Comparison of ENCODE assay signal across 9 mouse cellular contexts in the genomic region with DNA sequence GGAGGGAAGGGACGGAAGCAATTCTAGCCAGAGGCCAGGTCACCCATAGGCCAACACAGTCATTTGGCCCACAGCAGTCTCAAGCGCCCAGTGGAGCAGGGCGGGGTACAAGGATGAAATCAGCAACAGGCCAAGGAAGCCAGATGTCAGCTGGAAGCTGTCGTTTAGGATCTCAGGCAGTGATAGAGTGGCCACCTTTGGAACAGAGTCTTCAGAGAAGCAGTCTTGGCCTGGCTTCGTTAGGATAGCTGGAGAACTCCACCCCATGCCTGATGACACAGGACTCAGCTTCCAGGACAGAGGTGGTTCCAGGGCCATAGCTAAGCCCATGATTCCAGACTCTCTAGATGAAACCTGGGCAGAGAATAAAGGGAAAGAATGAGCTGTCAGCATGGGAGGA. TPM values are rescaled to one million over a fixed set of nuclear protein-coding genes. Genes with fewer than 3 reads are reported as not detected.
A peak's percentile ranks its signal among the peaks of the same experiment; 100 is the strongest.
DNase-seq lines count a peak whose midpoint lies in the region; TF ChIP-seq lines count a peak whose summit lies in the region.
"Had no signal": no experiment of that assay in that cellular context is flagged by ENCODE, and none has a peak within 500 bp of the region (broad histone marks: within the 10 kb centered on the region; RNA-seq: fewer than 3 reads in every experiment).

No protein-coding gene starts in this region.

- H3K36me3 ChIP-seq in testis, adult 2 months (ENCODE audit: control insufficient read depth, insufficient read depth, low read length): peaks cover 3% of the 10 kb centered on the region; the same call in 1 of the 2 replicates
- peaks cover 34% of the 10 kb centered on the region for H3K36me3 ChIP-seq in limb, embryonic 10.5 days
- peaks cover 30% of the 10 kb centered on the region for H3K36me3 ChIP-seq in thymus, adult 2 months (ENCODE audit: control insufficient read depth, insufficient read depth, low read length)

- H3K4me1 ChIP-seq in testis, adult 2 months (ENCODE audit: control insufficient read depth, insufficient read depth, low read length): peaks cover 7% of the 10 kb centered on the region
- H3K4me1 ChIP-seq in limb, embryonic 10.5 days: peaks cover 79% of the 10 kb centered on the region
- H3K4me1 ChIP-seq in thymus, adult 2 months (replicated peaks; ENCODE audit: control insufficient read depth, insufficient read depth, low read length): peaks cover 8% of the 10 kb centered on the region; the same call in 1 of the 2 replicates

- no peak for DNase-seq in testis, postnatal 10 days (ENCODE audit: low spot score)
- peak; percentile 66 to 72 for DNase-seq in heart, adult 9 months (ENCODE audit: low spot score in 2 of 2)
- no peak for DNase-seq in limb, embryonic 10.5 days (ENCODE audit: low spot score)
- DNase-seq in thymus, postnatal 14 days: no peak
- no peak for DNase-seq in adrenal gland, postnatal 36 days
- no peak for DNase-seq in thymus, adult 2 months
- DNase-seq: cerebellum, adult 18-20 months had no signal

- no peak overlapping the region for H3K4me3 ChIP-seq in testis, adult 2 months (ENCODE audit: control insufficient read depth, low read depth, low read length)
- no peak overlapping the region for H3K4me3 ChIP-seq in limb, embryonic 10.5 days
- H3K4me3 ChIP-seq in thymus, adult 2 months (ENCODE audit: control insufficient read depth, insufficient read depth, low read length): no peak overlapping the region

- TF ChIP-seq CTCF in testis, adult 2 months (IDR thresholded peaks at IDR 0.05; ENCODE audit: control insufficient read depth, insufficient read depth, insufficient replicate concordance, low read depth, low read length): no peak
- no peak for TF ChIP-seq CTCF in thymus, adult 2 months (IDR thresholded peaks at IDR 0.05; ENCODE audit: borderline replicate concordance, control insufficient read depth, extremely low read depth, insufficient read depth, low read length, poor library complexity)

- H3K27ac ChIP-seq in testis, adult 2 months (ENCODE audit: control insufficient read depth, insufficient read depth, low read depth, low read length): peak overlapping the region; percentile 55; the same call in 1 of the 2 replicates
- H3K27ac ChIP-seq in limb, embryonic 10.5 days: peak overlapping the region; percentile 84
- no peak overlapping the region for H3K27ac ChIP-seq in thymus, adult 2 months (ENCODE audit: control insufficient read depth, insufficient read depth, low read length)
- H3K27ac ChIP-seq: liver, embryonic 14.5 days had no signal

- TF ChIP-seq POLR2A in testis, adult 2 months (IDR thresholded peaks at IDR 0.05; ENCODE audit: control insufficient read depth, low read depth, low read length): no peak
- no peak for TF ChIP-seq POLR2A in thymus, adult 2 months (IDR thresholded peaks at IDR 0.05; ENCODE audit: control insufficient read depth, extremely low read depth, insufficient read depth, low read length, poor library complexity)

- no peaks in the 10 kb centered on the region for H3K27me3 ChIP-seq in testis, adult 2 months (ENCODE audit: control insufficient read depth, insufficient read depth, low read length)
- H3K27me3 ChIP-seq in limb, embryonic 10.5 days (ENCODE audit: low read depth, poor library complexity, severe bottlenecking): no peaks in the 10 kb centered on the region
- H3K27me3 ChIP-seq in thymus, adult 2 months (ENCODE audit: control insufficient read depth, insufficient read depth, low read length): no peaks in the 10 kb centered on the region

- WGBS in limb, embryonic 10.5 days: 51% methylated on average over 5 of the region's 5 CpGs
- WGBS in thymus, adult 2 months: 93% methylated on average over 5 of the region's 5 CpGs

- H3K9me3 ChIP-seq in limb, embryonic 10.5 days (replicated peaks): no peaks in the 10 kb centered on the region

RNA-seq across cellular contexts. Expression of a gene that starts 28.9 kb away (rescaled TPM):
- polyA plus RNA-seq in testis, adult 2 months (2012; rRNA removed): 1.3 and 1.7 TPM in 2 replicates
- polyA plus RNA-seq in limb, embryonic 10.5 days (2016; fragmentation: Nextera tagmentation; extraction: Ambion mirVana): 0.99 and 3.5 TPM in 2 replicates
- total RNA-seq in adrenal gland, postnatal 36 days (2021): 1 to 10 TPM; 8.3 to 9.0 TPM
- 10.6 and 14.1 TPM in 2 replicates for polyA plus RNA-seq in thymus, adult 2 months (2012; rRNA removed)

RNA-seq across cellular contexts. Expression of a gene that starts 38.2 kb away (rescaled TPM):
- polyA plus RNA-seq in testis, adult 2 months (2012; rRNA removed): 9.1 and 10.2 TPM in 2 replicates
- 38.0 and 39.9 TPM in 2 replicates for polyA plus RNA-seq in limb, embryonic 10.5 days (2016; fragmentation: Nextera tagmentation; extraction: Ambion mirVana)
- total RNA-seq in adrenal gland, postnatal 36 days (2021): 10 to 100 TPM; 20.7 to 22.4 TPM
- polyA plus RNA-seq in thymus, adult 2 months (2012; rRNA removed): 37.6 and 48.9 TPM in 2 replicates

RNA-seq across cellular contexts. Expression of a gene that starts 50.6 kb away (rescaled TPM):
- polyA plus RNA-seq in testis, adult 2 months (2012; rRNA removed): 12.8 and 16.6 TPM in 2 replicates
- 32.7 and 35.3 TPM in 2 replicates for polyA plus RNA-seq in limb, embryonic 10.5 days (2016; fragmentation: Nextera tagmentation; extraction: Ambion mirVana)
- 10 to 100 TPM; 29.8 to 30.6 TPM for total RNA-seq in adrenal gland, postnatal 36 days (2021)
- polyA plus RNA-seq in thymus, adult 2 months (2012; rRNA removed): 28.3 and 33.8 TPM in 2 replicates

RNA-seq across cellular contexts. Expression of a gene that starts 53.2 kb away (rescaled TPM):
- polyA plus RNA-seq in testis, adult 2 months (2012; rRNA removed): 3.1 and 3.3 TPM in 2 replicates
- 0.90 and 1.3 TPM in 2 replicates for polyA plus RNA-seq in limb, embryonic 10.5 days (2016; fragmentation: Nextera tagmentation; extraction: Ambion mirVana)
- 10 to 100 TPM; 37.3 to 53.0 TPM for total RNA-seq in adrenal gland, postnatal 36 days (2021)
- 15.3 and 15.5 TPM in 2 replicates for polyA plus RNA-seq in thymus, adult 2 months (2012; rRNA removed)

Comparison
In these comparisons a context has a peak if more than half of its experiments do, and no peak if none do; other contexts are left out.
1. DNase-seq: peak in heart, adult 9 months (2 of 2); none in testis, postnatal 10 days (single experiment), limb, embryonic 10.5 days (single experiment), thymus, postnatal 14 days (single experiment), adrenal gland, postnatal 36 days (0 of 2) and thymus, adult 2 months (single experiment).